Mouse (Mus musculus) adrenal gland, adult 8-10 months (tissue): Measurements from ENCODE around the gene Srrm3. TPM values are rescaled to one million over a fixed set of nuclear protein-coding genes. Genes with fewer than 3 reads are reported as not detected.

Source experiments
- DNase-seq: peaks from one replicate; pipeline ENCODE4 v3.0.0; 2022
- total RNA-seq, 4 experiments: library from RNA; stranded (reverse); gene quantifications; 2 replicates each; pipeline ENCODE4 v1.2.4; 2022

Gene Srrm3
- total RNA-seq, 4 experiments from 2014 or later = 2.4 to 8.4 (median 5.9) TPM

GRCm38 (mm10) chr5:135822316-135822944 is 15.7 kb downstream of the Srrm3 start:
- DNase-seq = no peak

- no peak for DNase-seq
Observed at GRCm38 (mm10) chr5:135824517-135824916, 17.8 kb downstream of the Srrm3 start.

GRCm38 (mm10) chr5:135826225-135826624 is 19.5 kb downstream of the Srrm3 start:
- DNase-seq = no peak

- DNase-seq = no peak
Observed at GRCm38 (mm10) chr5:135829381-135829780, 22.7 kb downstream of the Srrm3 start.

- DNase-seq = no peak
Observed at GRCm38 (mm10) chr5:135832729-135833128, 26.0 kb downstream of the Srrm3 start.

GRCm38 (mm10) chr5:135834769-135835491 is 28.2 kb downstream of the Srrm3 start:
- DNase-seq = peak; percentile 78

GRCm38 (mm10) chr5:135835492-135835858 is 28.8 kb downstream of the Srrm3 start:
- no peak for DNase-seq

GRCm38 (mm10) chr5:135835981-135836380 is 29.3 kb downstream of the Srrm3 start:
- peak; percentile 23 for DNase-seq

- DNase-seq = no peak
Observed at GRCm38 (mm10) chr5:135841651-135842050, 35.0 kb downstream of the Srrm3 start.

GRCm38 (mm10) chr5:135843418-135843817 is 36.7 kb downstream of the Srrm3 start:
- DNase-seq = no peak

GRCm38 (mm10) chr5:135845676-135846320 is 39.1 kb downstream of the Srrm3 start:
- no peak for DNase-seq

GRCm38 (mm10) chr5:135847460-135847859 is 40.8 kb downstream of the Srrm3 start:
- DNase-seq = no peak

GRCm38 (mm10) chr5:135847881-135848280 is 41.2 kb downstream of the Srrm3 start:
- DNase-seq = no peak

GRCm38 (mm10) chr5:135851024-135851423 is 44.3 kb downstream of the Srrm3 start:
- no peak for DNase-seq

GRCm38 (mm10) chr5:135851481-135851880 is 44.8 kb downstream of the Srrm3 start:
- no peak for DNase-seq

- no peak for DNase-seq
Observed at GRCm38 (mm10) chr5:135852421-135852820, 45.7 kb downstream of the Srrm3 start.

- no peak for DNase-seq
Observed at GRCm38 (mm10) chr5:135853731-135854130, 47.0 kb downstream of the Srrm3 start.

- no peak for DNase-seq
Observed at GRCm38 (mm10) chr5:135855156-135855555, 48.5 kb downstream of the Srrm3 start.

- no peak for DNase-seq
Observed at GRCm38 (mm10) chr5:135866662-135867061, 60.0 kb downstream of the Srrm3 start.

- no peak for DNase-seq
Observed at GRCm38 (mm10) chr5:135867637-135868593, 61.2 kb downstream of the Srrm3 start.

- no peak for DNase-seq
Observed at GRCm38 (mm10) chr5:135868653-135869052, 62.0 kb downstream of the Srrm3 start.

- DNase-seq = no peak
Observed at GRCm38 (mm10) chr5:135869661-135870423, 63.2 kb downstream of the Srrm3 start.
